Mouse (Mus musculus) adrenal gland, postnatal 25 days (tissue): ENCODE data around the gene Kifc3. TPM values are rescaled to one million over a fixed set of nuclear protein-coding genes. Genes with fewer than 3 reads are reported as not detected.

Experiments
- DNase-seq: peaks from one replicate; pipeline ENCODE4 v3.0.0; 2021; ENCODE audit warnings: mixed read lengths
- total RNA-seq: library from RNA; stranded (reverse); gene quantifications from 2 replicates; pipeline ENCODE4 v1.2.3, GENCODE M21; 2021

The Kifc3 gene
- total RNA-seq, 1 experiment from 2014 or later = 108 TPM

- no peak for DNase-seq
These were observed 68.4 kb downstream of the Kifc3 start for GRCm38 (mm10) chr8:95134186-95134585.

GRCm38 (mm10) chr8:95131983-95132382 lies 70.6 kb downstream of the Kifc3 start:
- DNase-seq = no peak

- DNase-seq = peak; percentile 43
These were observed 71.6 kb downstream of the Kifc3 start for GRCm38 (mm10) chr8:95130966-95131537.

- DNase-seq = no peak
These were observed 73.8 kb downstream of the Kifc3 start for GRCm38 (mm10) chr8:95128750-95129260.

DNA sequence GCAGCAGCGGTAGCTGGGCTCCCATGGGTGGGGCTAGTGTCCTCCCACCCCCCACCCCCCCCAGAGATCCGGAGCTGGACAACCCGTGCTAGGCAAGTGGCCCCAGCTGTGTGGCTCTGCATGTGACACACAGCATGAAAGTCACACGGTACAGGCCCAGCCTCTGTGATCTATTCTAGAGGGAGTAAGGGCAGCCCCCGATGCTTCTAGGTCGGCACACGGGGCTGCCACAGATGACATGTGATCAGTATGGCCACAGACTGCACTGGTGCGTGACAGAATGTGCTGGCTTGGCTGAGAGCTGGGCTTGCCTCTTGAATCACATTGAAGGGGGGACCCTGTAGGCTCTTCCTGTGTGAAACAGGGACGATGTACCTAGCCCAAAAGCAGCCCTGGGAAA lies 75.0 kb downstream of the Kifc3 start:
- no peak for DNase-seq

DNA sequence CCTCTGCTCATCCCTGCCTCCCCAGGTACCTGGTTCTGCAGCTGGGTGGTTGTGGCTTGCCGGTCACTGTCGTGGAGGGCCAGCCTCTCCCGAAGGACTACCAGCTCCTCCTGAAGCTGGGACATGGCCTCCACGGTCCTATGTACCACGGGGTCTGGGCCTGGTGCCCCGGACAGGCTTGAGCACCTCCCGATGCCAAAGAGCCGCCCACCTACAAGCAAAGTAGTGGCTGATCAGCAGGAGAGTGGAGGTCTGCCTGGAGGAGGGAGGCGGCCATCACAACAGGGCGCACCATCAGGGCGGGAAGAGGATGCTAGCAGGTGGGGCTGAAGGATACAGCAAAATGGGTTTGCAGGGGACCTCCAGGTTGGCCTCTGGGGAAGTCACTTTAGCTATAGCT lies 76.1 kb downstream of the Kifc3 start:
- DNase-seq = no peak

DNA sequence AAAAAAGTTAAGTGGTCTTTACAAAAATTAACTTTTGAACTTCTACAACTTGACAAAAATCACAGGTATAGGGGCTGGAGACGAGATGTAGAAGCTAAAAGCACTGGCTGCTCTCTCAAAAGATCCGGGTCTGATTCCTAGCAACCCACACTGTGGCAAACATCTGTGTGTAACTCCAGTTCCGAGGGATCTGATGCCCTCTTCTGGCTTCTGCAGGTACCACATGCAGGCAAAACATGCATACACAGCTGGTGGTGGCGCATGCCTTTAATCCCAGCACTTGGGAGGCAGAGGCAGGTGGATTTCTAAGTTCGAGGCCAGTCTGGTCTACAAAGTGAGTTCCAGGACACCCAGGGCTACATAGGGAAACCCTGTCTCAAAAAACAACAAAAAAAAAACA lies 79.2 kb downstream of the Kifc3 start:
- DNase-seq = no peak

DNA sequence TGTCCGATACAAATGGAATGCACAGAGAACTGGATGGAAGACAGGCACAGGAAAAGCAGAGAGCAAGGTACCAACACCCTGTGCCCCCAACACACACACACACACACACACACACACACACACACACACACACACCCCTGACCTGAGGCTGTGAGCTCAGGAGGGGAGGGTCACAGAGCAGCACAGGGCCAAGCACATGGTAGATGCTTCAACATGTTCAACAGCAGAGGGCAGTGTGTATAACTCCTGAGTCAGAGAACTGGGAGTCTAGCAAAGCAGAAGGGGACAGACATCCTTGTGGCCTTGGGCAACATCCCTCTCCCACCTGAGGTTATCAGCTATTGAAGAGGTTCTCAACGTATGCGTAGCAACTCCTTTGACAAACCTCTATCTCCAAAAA lies 88.9 kb downstream of the Kifc3 start:
- DNase-seq = no peak

DNA sequence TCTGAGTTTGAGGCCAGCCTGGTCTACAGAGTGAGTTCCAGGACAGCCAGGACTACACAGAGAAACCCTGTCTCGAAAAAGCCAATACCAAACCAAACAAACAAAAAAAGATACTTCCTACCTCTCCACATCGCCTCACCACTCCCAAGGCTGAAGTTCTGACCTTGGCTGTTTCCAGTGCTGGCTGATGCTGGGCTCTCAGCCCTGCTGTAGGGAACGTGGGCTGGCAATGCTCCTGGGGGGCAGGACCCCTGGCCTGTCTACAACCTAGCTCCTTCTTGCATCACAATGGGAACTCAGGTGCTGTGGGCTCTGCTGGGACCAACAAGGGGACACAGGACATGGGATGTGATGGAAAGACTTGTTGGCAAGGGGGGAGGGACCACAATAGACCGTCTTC lies 89.5 kb downstream of the Kifc3 start:
- DNase-seq = peak; percentile 35

- no peak for DNase-seq
These were observed 90.0 kb downstream of the Kifc3 start for GRCm38 (mm10) chr8:95112594-95112993.

DNA sequence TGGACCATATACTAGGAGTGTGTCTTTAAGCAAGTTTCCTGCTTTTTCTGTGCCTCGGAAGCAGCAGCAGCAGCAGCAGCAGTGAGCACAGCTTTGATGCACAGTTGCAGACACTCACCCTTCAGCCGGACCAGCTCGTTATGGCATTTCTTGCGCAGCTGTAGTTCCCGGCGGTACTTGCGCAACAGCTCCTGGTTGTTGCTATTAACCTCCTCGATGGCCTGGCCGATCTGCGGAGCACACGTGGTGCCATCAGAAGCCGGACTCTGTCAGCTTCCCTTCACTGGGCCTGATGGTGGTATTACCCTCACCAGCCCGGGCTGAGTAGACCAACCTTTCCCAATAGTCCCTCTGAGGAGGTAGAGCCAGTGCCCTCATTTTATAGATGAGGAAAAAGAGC lies 95.3 kb downstream of the Kifc3 start:
- no peak for DNase-seq

GRCm38 (mm10) chr8:95101972-95102371 lies 100.6 kb downstream of the Kifc3 start:
- no peak for DNase-seq

DNA sequence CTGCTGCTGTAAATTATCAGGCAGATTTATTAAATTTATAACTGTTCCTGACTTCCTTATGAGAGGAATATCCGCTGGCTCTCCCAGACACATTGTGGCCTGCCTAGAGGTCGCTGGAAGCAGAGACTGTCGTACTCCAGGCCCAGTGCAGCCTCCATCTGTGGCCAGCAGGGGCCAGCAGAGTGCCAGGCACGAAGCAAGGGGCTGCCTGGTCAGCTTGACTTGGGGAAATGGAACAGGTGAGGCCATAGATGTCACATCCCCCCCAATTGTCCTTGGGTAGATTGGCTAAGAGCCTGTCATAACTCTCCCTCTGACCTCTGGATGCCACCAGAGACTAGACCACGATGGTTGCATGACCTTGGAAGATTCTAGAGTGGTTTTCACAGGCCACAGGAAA lies 103.6 kb downstream of the Kifc3 start:
- DNase-seq = peak; percentile 83

DNA sequence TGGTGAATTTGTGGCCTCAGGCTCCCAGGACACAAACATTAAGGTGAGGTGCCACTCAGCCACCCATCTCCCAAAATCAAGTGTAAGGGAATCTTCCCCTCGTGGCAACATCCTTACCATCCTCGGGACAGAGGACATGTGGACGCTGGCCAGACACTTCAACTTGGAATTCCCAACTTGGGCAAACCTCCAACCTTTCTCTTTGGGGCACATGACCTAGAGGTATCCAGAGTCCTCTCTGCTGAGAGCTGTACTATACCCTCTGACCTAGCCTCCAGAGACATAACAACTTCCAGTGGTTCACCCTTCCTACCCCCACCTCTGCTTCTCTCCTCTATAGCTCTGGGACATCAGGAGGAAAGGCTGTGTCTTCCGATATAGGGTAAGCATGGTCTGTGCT lies 109.0 kb downstream of the Kifc3 start:
- DNase-seq = no peak

DNA sequence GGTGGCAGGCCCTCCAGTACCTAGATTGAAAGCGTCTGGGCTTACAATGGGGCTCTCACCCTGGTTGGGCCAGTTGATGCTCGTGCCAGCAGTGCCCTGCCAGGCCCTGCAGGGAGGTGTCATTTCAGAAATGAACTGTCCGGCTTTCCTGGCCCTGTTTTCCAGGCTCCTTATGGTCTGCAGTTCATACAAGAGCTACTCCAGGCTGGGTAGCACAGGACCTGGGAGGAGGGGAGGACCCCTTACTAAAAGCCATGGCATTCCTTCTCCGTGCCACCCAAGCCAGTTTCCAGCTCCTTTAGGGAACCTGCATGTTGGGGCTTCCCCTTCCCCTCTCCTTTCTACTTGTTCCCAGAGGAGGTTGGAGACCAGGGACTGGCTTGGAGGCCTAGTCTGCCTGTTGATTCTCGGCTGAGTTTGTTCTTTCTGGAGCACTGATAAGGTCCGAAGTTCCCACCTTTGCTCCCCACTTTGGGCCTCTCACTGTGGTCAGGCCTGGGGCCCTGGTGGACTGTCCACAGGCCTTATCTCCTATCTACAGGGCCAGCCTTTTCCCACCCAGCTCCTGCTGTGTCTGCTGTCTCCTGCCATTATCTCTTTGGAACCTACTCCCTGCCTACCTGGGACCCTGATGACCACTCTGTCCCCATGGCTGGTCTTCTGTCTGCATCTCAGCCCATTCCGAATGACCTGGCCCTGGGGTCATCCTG lies 117.0 kb downstream of the Kifc3 start:
- DNase-seq = no peak

DNA sequence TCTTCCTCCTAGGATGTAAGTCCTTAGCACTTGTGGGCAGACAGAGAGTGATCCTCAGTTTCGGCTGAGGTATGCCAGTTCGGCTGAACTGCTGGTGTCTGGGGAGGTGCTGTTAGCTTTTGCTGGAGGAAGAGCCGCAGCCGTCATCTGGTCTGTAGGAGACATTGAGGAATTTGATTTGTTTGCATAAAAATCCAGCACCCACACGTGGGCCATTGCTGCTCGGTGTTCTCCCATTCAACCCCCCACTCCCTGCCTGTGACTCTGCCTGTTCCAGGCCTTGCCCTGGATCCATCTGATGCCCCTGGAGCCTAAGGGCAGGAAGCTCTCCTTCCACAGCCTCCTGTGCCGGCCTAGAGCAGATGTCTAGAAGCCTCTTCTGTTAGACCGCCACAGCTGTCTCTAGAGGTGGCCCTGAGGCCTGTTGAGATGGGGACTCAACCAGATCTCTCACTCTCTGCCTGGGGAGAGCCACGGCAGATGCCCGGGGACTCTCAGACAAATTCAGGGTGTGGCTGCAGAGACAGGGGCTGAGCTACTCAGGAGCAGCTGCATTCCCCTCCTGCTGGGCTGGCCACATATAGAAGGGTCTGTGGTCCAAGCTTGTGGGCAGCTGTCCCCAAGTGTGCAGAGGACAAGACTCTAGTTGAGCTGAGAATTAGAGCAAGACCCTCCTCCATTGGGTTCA lies 117.7 kb downstream of the Kifc3 start:
- DNase-seq = no peak

GRCm38 (mm10) chr8:95084261-95084660 lies 118.4 kb downstream of the Kifc3 start:
- DNase-seq = no peak

DNA sequence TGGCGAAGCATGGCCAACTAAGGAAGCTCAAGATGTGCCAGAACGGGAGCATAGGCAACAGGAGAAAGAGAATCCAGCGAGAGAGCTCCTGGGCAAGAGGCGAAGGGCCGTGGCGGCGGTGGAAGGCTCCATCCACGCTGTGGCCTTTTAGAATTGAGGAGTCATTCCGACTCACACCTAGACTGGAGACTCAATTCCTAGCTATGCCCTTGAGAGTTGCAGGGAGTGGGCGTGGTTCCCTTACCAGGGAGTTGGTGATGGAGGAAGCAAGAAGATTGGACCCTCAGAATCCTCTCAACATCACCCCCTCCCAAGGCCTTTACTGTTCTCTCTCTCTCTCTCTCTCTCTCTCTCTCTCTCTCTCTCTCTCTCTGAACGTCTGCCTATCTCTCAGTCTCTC lies 121.0 kb downstream of the Kifc3 start:
- DNase-seq = no peak

DNA sequence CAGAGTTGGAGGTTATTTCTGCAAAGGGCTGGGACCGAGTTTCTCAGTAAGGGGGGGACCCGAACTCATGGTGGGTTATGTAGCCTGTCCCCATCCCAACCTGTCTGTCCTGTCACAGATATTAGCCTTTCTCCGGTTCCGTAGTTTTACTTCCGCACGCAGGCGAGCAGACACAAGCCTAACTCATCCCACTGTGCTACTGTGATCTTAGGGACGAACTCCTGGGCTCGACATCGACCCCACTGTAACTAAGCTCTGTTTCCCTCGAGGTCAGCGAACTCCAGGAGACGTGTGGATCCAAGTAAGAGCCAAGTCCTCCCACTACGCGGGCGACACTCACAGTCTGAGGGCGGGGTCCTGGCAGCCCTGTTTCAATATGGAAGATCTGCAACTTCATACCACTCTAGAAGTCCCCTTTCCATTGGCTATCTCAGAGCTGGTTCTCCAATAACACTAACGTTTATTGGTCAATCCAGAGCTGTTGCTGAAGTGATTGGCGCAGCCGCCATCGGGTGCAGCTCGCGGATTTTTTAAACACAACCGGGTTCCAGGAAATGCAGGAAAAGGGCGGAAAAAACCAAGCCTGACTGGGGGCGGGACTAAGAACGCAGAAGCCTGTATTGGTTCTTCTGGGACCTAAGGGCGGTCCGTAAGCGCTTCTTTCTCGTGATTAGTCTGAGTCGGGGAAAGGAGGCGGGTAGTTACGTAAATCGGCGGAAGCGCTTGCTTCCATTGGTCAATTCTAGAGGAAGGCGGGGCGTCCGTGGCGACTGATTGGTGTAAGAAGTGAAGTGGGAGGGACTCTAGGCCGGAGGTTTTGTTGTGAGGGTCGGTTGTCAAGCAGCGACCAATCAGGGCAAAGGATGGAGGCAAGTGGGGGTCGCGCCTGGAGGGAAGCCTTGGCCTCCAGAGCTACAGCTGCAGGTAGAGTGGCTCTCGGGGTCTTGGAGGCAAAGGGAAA lies 122.0 kb downstream of the Kifc3 start, which contains the start of gene Katnb1:
Gene Katnb1 (plus strand): TSS at position 806 of the 961 bp plus-strand sequence.
- peak; percentile 93 for DNase-seq

GRCm38 (mm10) chr8:95079305-95079704 lies 123.3 kb downstream of the Kifc3 start:
- no peak for DNase-seq

DNA sequence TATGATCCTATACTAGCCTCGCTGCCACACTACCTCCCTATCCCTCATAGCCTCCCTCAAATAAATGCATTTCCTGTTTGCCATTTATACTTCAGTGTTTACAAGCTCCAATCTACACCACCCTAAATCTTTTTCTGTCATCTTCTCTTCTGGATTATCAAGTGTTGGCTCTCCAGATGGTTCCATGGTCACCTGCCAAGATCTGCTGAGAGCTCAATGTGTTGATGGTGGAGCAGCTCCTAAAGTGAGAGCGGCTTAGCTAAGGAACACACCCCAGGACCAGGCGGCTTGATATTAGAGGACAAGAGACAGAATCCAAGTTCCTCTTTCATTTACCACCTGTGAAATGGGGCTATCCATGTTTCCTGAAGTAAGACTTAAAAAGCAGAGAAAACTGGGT lies 124.6 kb downstream of the Kifc3 start:
- no peak for DNase-seq

DNA sequence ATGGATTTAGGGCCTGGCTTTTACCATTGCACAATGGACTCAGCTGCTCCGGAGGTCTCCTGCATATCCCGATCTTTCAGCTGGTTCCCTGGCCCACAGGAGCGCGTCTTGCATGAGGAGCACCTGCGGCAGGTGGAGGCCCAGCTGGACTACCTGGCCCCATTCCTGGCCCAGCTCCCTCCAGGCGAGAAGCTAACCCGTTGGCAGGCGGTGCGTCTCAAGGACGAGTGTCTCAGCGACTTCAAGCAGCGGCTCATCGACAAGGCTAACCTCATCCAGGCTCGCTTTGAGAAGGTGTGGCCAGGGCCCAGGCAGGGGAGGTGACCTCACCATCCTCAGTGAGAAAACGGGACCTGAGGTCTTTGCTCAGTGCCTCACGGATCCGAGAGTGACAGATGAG lies 126.5 kb downstream of the Kifc3 start:
- DNase-seq = no peak
